Mouse (Mus musculus) kidney, adult 18-20 months (tissue): ENCODE results near the gene Hyou1.
"Not testable (repeated sequence)": the region's sequence is repeated elsewhere in the genome, so short reads cannot be mapped to it uniquely, and the experiment has no call there.

Experiments used
- DNase-seq: peaks from one replicate; pipeline ENCODE4 v3.0.0; 2021

Gene Hyou1

DNA sequence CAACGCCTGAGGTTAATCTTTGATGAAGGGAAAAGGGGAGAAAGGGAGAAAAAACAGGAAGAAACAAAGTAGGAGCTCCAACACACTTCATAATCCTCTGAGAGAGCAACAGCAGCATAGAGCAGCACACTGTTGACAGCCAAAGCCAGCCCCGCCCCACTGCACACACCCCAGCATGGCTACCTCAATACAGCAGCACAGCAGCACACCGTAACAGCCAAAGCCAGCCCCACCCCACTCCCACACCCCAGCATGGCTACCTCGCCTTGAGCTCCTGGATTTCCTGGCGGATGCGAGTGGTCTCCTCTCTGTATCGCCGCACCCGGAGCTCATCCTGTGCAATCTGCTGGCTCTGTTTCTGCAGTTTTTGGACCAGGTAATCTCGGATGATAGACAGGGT lies 27.0 kb upstream of the Hyou1 start:
- DNase-seq: no peak

- no peak for DNase-seq
These were observed 26.1 kb upstream of the Hyou1 start for GRCm38 (mm10) chr9:44353142-44353541.

GRCm38 (mm10) chr9:44357207-44357606 lies 22.1 kb upstream of the Hyou1 start:
- DNase-seq: no peak

GRCm38 (mm10) chr9:44361190-44361917 lies 17.9 kb upstream of the Hyou1 start, which contains the start of gene Vps11:
TSS of gene Vps11 (minus strand) at chr9:44361670.
- peak; percentile 95 for DNase-seq

GRCm38 (mm10) chr9:44361931-44362330 lies 17.4 kb upstream of the Hyou1 start:
- DNase-seq: not testable (repeated sequence)

GRCm38 (mm10) chr9:44364480-44364879 lies 14.8 kb upstream of the Hyou1 start:
- peak; percentile 46 for DNase-seq

- no peak for DNase-seq
These were observed 5.9 kb upstream of the Hyou1 start for GRCm38 (mm10) chr9:44373386-44373785.

GRCm38 (mm10) chr9:44376141-44376540 lies 3.1 kb upstream of the Hyou1 start:
- no peak for DNase-seq

DNA sequence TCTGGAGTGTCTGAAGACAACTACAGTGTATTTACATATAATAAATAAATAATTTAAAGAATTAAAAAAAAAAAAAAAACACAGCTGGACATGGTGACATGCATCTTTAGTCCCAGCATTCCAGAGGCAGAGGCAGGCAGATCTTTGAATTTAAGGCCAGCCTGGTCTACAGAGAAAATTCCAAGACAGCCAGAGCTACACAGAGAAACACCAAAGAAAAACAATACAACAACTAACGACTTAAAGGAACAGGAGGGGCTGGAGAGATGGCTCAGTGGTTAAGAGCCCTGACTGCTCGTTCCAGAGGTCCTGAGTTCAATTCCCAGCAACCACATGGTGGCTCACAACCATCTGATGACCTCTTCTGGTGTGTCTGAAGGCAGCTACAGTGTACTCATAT lies 2.0 kb upstream of the Hyou1 start:
- DNase-seq: not testable (repeated sequence)

GRCm38 (mm10) chr9:44378153-44378730 lies 1.0 kb upstream of the Hyou1 start:
- no peak for DNase-seq

- DNase-seq: no peak
These were observed 572 bp downstream of the Hyou1 start for GRCm38 (mm10) chr9:44379862-44380261.

DNA sequence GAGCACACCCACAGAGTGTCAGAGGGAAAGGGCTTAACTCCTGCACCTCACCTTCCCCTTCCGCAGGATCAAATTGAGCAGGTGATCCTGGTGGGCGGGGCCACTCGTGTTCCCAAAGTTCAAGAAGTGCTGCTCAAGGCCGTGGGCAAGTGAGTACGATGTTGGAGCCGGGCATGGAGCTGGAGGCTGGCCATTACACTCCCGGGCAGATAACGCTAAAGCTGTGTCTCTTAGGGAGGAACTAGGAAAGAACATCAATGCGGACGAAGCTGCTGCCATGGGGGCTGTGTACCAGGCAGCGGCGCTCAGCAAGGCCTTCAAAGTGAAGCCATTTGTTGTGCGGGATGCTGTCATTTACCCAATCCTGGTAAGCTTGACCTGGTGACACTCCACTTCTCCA lies 5.3 kb downstream of the Hyou1 start:
- no peak for DNase-seq

- peak; percentile 62 for DNase-seq
These were observed 7.9 kb downstream of the Hyou1 start for GRCm38 (mm10) chr9:44387221-44387620.

DNA sequence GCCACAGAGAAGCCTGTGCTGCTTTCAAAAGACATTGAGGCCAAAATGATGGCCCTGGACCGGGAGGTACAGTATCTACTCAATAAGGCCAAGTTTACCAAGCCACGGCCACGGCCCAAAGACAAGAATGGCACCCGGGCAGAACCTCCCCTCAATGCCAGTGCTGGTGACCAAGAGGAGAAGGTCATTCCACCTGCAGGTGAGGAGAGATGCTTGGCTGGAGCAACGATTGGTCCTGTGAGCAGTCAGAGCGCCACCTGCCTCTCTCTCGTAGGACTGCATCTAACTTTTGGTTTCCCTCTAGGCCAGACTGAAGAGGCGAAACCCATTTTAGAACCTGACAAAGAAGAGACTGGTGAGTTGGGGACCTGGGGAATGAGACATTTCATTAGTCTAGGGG lies 10.0 kb downstream of the Hyou1 start:
- peak; percentile 65 for DNase-seq

- peak; percentile 79 for DNase-seq
These were observed 12.2 kb downstream of the Hyou1 start for GRCm38 (mm10) chr9:44391466-44391865.

GRCm38 (mm10) chr9:44396684-44397411 lies 17.6 kb downstream of the Hyou1 start, which contains the start of gene Slc37a4:
TSS of gene Slc37a4 (plus strand) at chr9:44396852.
- peak; percentile 96 for DNase-seq

DNA sequence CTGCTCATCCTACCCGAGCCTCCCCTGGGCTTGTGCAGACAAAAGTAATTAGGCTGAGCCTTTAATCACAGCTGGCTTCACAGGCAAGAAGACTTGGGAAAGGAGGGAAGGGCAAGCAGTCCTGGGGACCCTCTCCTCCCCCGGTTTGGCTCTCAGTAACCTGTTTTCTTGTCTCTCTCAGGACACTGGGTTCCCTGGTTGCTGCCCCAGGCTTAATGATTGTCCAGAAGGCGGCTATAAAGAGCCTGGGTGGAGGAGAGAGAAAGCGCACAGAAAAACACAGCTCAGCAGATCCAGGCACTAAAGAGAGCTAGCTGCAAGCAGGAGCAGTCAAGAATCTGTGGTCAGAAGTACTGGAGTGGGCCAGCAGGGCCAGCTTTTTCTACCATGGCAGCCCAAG lies 18.8 kb downstream of the Hyou1 start:
- peak; percentile 89 for DNase-seq

- DNase-seq: no peak
These were observed 19.3 kb downstream of the Hyou1 start for GRCm38 (mm10) chr9:44398551-44398950.

DNA sequence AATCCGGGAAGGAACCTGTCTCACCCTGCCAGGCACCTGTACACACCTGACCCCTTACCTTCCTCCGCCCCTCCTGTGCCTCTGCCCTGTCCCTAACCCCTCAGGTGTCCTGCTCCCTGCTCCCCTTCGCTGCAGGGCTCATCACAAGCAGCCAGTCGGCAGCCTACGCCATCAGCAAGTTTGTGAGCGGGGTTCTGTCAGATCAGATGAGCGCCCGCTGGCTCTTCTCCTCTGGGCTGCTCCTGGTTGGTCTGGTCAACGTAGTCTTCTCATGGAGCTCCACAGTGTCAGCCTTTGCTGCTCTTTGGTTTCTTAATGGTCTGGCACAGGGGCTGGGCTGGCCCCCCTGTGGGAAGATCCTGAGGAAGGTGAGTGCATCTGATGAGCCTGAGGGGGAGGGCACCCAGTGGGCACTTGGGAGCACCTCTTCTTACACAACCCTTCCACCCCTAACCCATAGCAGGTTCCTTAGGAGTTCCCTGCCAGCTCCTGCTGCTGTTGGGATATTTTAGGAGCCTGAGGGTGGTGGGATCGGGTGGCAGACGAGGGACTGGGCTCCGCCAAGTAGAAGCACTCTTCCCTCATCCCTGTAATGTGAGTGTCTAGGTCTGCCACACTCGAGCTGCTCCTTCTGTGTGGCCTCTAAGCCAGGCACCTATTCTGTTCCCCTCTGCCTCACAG lies 20.0 kb downstream of the Hyou1 start:
- no peak for DNase-seq

DNA sequence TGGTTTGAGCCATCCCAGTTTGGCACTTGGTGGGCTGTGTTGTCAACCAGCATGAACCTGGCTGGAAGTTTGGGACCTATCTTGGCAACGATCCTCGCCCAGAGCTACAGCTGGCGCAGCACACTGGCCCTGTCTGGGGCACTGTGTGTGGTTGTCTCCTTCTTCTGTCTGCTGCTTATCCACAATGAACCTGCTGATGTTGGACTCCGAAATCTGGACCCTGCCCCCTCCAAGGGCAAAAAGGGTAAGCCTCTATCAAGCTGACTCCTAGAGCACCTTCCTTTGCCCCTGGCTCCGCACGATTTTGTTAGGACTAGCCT lies 20.5 kb downstream of the Hyou1 start:
- DNase-seq: peak; percentile 45

GRCm38 (mm10) chr9:44401081-44401480 lies 21.8 kb downstream of the Hyou1 start:
- peak; percentile 80 for DNase-seq

GRCm38 (mm10) chr9:44405011-44405410 lies 25.7 kb downstream of the Hyou1 start:
- no peak for DNase-seq
